27 mouse cellular contexts compared by ENCODE assay signal in the genomic region with DNA sequence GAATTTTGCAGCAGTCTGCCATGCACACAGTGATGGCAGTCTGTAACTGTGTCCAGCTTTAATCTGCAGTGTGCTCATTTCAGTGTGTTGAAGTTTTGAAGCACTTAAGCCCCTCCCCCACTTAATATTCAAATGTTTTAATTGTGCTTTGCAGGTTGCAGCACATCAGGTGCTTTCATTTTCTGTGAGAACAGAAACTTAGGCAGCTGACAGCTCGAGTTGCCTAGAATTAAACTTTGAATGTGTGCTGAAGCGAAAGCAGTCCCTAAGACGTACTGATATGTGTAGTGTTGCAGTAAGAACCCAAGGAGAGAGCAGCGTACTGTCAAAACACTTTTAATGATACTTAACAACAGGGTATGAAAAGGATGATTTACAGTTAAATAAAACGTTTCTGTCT. TPM values are rescaled to one million over a fixed set of nuclear protein-coding genes. Genes with fewer than 3 reads are reported as not detected.
DNase-seq lines count a peak whose midpoint lies in the region; ATAC-seq and TF ChIP-seq lines count a peak whose summit lies in the region.
"Had no signal": no experiment of that assay in that cellular context is flagged by ENCODE, and none has a peak within 500 bp of the region (broad histone marks: within the 10 kb centered on the region; RNA-seq: fewer than 3 reads in every experiment).

No protein-coding gene starts in this region.

- H3K9ac ChIP-seq in lung, embryonic 14.5 days = no peak overlapping the region
- H3K9ac ChIP-seq: embryonic facial prominence, embryonic 13.5 days; forebrain, embryonic 15.5 days; heart, embryonic 15.5 days; liver, embryonic 14.5 days; midbrain, embryonic 13.5 days; stomach, embryonic 15.5 days had no signal

- H3K4me1 ChIP-seq in lung, embryonic 14.5 days (ENCODE audit: insufficient read depth) = 0 out of 2 replicates have a peak, but pooled peaks cover 3% of the 10 kb centered on the region
- H3K4me1 ChIP-seq: embryonic facial prominence, embryonic 13.5 days; forebrain, embryonic 10.5 days; forebrain, embryonic 15.5 days; heart, embryonic 15.5 days; midbrain, embryonic 13.5 days; stomach, embryonic 15.5 days had no signal

- no peaks in the 10 kb centered on the region for H3K27me3 ChIP-seq in lung, embryonic 14.5 days (ENCODE audit: insufficient read depth, low read length)
- H3K27me3 ChIP-seq: embryonic facial prominence, embryonic 13.5 days; forebrain, embryonic 15.5 days; heart, embryonic 15.5 days; midbrain, embryonic 13.5 days; Patski; stomach, embryonic 15.5 days had no signal

- DNase-seq in lung, embryonic 14.5 days = peak; percentile 17
- no peak for DNase-seq in lung, postnatal 4 days
- peak; percentile 81 for DNase-seq in A20 (ENCODE audit: low read depth, low spot score)
- DNase-seq in naive thymus-derived CD4-positive, alpha-beta T cell, adult 2 months (ENCODE audit: low read depth) = peak; percentile 35
- DNase-seq in left cerebral cortex, adult 11 months (ENCODE audit: low spot score) = no peak
- DNase-seq in right cerebral cortex, adult 2 months (ENCODE audit: low spot score in 2 of 2) = no peak
- DNase-seq: adrenal gland, postnatal 14 days; cerebellum, adult 11-12 months; cerebellum, adult 9-11 months; gastrocnemius, postnatal 10 days; kidney, adult 11 months; kidney, postnatal 14 days; layer of hippocampus, adult 9-11 months; liver; right cerebral cortex, postnatal 14 days; thymus, adult 18-20 months; thymus, postnatal 25 days had no signal

- WGBS in lung, embryonic 14.5 days = 53% methylated on average over 5 of the region's 5 CpGs

- H3K4me3 ChIP-seq in lung, embryonic 14.5 days (ENCODE audit: low read depth, low read length) = no peak overlapping the region
- H3K4me3 ChIP-seq: embryonic facial prominence, embryonic 13.5 days; forebrain, embryonic 10.5 days; forebrain, embryonic 15.5 days; heart, embryonic 15.5 days; midbrain, embryonic 13.5 days; stomach, embryonic 15.5 days had no signal

- no peaks in the 10 kb centered on the region for H3K9me3 ChIP-seq in lung, embryonic 14.5 days (ENCODE audit: low read depth, low read length)
- H3K9me3 ChIP-seq: embryonic facial prominence, embryonic 13.5 days; forebrain, embryonic 10.5 days; forebrain, embryonic 15.5 days; heart, embryonic 15.5 days; midbrain, embryonic 13.5 days; stomach, embryonic 15.5 days had no signal

- TF ChIP-seq CTCF in lung, embryonic 14.5 days (IDR thresholded peaks at IDR 0.05; ENCODE audit: low read depth) = no peak

- peaks cover 42% of the 10 kb centered on the region; the same call in 1 of the 2 replicates for H3K36me3 ChIP-seq in lung, embryonic 14.5 days (ENCODE audit: insufficient read depth)

- no peak overlapping the region for H3K4me2 ChIP-seq in lung, embryonic 14.5 days
- H3K4me2 ChIP-seq: embryonic facial prominence, embryonic 13.5 days; forebrain, embryonic 15.5 days; heart, embryonic 15.5 days; midbrain, embryonic 13.5 days; stomach, embryonic 15.5 days had no signal

- H3K27ac ChIP-seq in lung, embryonic 14.5 days (ENCODE audit: low read depth) = no peak overlapping the region
- H3K27ac ChIP-seq: embryonic facial prominence, embryonic 13.5 days; forebrain, embryonic 10.5 days; forebrain, embryonic 15.5 days; heart, embryonic 15.5 days; hindbrain, postnatal 0 days; liver, embryonic 14.5 days; midbrain, embryonic 13.5 days; stomach, embryonic 15.5 days had no signal

- ATAC-seq in lung, embryonic 14.5 days (ENCODE audit: insufficient read depth) = no peak
- peak; percentile 53 for ATAC-seq in CD4-positive, CD25-positive, alpha-beta regulatory T cell, adult 4 months
- ATAC-seq: forebrain, embryonic 15.5 days; hindbrain, postnatal 0 days; midbrain, embryonic 13.5 days; Patski had no signal

RNA-seq across cellular contexts. Expression of a gene that starts 14.7 kb away (rescaled TPM):
- 81.4 and 89.7 TPM in 2 replicates for polyA plus RNA-seq in lung, embryonic 14.5 days (2014; fragmentation: Nextera tagmentation; extraction: Ambion mirVana)
- 10 to 100 TPM; 47.6 to 51.0 TPM for polyA plus RNA-seq in CD4-positive, CD25-positive, alpha-beta regulatory T cell, adult 4 months (2017; shearing (Covaris generic))

Comparison
In these comparisons a context has a peak if more than half of its experiments do, and no peak if none do; other contexts are left out.
1. DNase-seq: peak in lung, embryonic 14.5 days (single experiment), A20 (single experiment) and naive thymus-derived CD4-positive, alpha-beta T cell, adult 2 months (single experiment); none in lung, postnatal 4 days (0 of 2), left cerebral cortex, adult 11 months (single experiment) and right cerebral cortex, adult 2 months (0 of 2).